Mouse (Mus musculus): ENCODE measurements around the gene Fam57a.

Gene Fam57a

GRCm38 (mm10) chr11:76247239-76247638, 67.8 kb downstream of the Fam57a start:
- no peak for DNase-seq

- DNase-seq, result no peak
Observed at GRCm38 (mm10) chr11:76252036-76252435, 72.6 kb downstream of the Fam57a start.

DNA sequence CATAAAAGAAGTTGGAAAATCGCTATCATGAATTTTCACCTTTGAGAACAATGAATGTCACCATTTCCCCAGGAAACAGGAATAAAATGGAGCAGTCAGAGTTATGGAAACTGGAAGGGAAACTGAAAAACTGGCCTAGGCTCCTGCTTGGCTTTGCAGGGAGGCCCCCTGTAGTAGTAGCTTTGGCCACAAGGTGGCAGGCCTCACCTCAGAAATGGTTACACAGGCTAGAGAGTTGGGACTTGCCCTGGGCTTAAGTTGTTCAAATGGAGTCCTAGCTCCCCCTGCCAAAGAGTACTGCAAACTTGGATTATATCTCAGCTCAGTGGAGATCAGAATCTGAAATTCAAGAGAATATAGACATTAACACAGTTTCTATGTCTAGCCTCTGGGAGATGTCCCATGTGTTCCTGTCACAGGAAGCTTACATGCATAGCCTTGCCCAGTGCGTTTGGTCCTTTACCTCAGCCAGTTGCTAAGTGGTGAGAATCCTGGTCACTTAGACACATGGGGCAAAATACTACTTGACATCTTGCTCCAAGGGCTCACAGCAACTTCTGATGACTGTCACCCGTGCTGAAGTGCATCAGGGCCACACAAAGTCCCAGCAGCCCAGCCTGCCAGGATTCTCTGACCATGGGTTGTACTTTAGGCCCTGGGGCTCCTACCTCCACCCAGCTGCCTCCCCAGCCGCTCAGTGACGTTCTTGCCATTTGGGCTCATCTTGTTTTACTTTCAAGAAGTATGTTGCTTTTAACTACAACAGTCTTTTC, 73.9 kb downstream of the Fam57a start:
- DNase-seq, result peak; percentile 76 to 80

GRCm38 (mm10) chr11:76253918-76254264, 74.4 kb downstream of the Fam57a start:
- no peak for DNase-seq

DNA sequence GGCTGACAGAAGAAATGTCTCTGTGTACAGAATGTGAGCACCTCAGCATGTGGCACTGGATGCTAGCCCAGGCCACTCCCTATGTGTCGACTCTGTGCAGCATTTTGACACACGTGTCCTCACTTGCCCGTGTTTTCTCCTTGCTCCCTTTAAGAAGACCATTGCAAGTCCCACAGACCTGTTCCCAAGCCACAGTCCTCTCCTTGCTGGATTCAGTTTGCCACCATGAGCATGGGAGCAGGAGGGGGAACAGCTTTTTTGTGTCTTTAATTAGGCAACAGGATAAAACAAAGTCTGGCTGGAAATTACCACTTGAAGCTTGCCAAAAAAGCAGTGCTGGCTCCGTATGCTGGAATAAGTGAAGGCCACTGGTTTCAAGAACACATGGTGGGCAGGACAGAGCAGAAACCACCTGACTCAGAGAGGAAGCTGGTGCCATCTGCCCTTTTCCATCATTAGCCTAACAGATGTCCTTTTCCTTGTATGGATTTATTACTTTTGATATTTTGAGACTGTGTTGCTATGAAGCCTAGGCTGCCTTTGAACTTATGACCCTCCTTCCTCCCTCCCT, 76.0 kb downstream of the Fam57a start:
- DNase-seq, result no peak

GRCm38 (mm10) chr11:76256129-76256528, 76.7 kb downstream of the Fam57a start:
- DNase-seq, result no peak

GRCm38 (mm10) chr11:76257386-76257785, 77.9 kb downstream of the Fam57a start:
- no peak for DNase-seq

GRCm38 (mm10) chr11:76258511-76258910, 79.0 kb downstream of the Fam57a start:
- DNase-seq, result no peak

- DNase-seq, result no peak
Observed at GRCm38 (mm10) chr11:76260208-76261050, 81.0 kb downstream of the Fam57a start.

DNA sequence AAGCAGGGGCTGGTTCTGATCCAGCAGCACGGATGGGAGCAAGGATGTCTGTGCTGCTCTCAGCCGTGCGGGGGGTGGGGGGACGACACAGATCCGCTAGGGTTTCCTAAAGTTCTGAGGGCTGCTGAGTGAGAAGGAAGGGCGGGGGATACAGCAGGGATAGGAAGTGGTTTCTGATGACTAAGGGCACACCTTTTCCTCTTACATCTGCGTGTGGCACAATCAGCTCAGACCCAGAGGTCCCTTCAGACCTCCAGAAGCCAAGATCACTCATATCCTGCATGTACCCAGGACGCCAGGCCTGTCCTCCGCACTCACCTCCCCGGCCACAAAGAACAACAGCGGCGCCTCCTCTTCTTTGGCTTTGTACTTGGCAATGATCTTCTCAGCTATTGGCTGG, 81.8 kb downstream of the Fam57a start:
- no peak for DNase-seq

DNA sequence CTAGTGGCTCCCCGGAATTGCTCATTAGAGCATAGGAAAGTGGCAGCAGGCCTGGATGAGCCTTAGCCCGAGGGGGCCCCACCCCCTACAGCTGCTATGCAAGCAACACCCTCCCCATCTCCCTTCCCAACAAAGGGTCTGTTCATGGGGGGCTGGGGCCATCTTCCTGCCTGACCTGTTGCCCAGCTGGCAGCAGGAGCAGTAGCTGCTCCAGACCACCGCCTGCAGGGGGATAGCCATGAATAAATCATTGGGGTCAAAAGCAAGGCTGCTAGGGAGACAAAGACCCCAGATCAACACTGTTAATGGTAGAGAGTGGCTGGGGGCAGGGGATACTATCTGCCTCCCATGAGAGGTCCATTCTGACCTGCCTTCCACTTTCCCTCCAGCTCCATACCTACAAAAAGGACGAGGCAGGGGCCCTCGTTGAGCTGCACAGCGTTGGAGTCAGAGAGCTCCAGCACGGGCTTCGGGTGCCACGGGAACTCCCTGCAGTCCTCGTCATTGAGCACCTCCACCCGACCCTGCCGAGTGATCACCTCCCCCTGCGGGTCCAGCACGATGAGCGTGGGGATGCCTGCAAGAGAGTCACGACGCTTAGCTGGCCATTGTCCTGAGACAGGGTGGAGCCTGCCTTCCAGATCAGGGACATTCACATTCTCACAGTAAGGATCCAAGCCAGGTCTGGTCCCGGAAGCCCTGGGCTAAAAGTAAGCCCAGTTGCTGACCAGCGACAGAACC, 83.3 kb downstream of the Fam57a start:
- DNase-seq, result no peak

Data from thymus, postnatal 36 days (tissue).